Mouse (Mus musculus) embryonic fibroblast, embryonic 13.5 days (primary cell): ENCODE data around the gene Slc4a4.

Source experiments
- CTCF ChIP-seq: IDR thresholded peaks from 2 replicates; pipeline ENCODE4 v1.5.1; 2011; ENCODE audit warnings: mild to moderate bottlenecking, control low read depth, low read length, moderate library complexity, borderline replicate concordance; ENCODE audit not compliant: insufficient read depth
- POLR2A ChIP-seq: IDR thresholded peaks from 2 replicates; pipeline ENCODE4 v1.6.1; 2011; ENCODE audit warnings: low read depth, mild to moderate bottlenecking, control low read depth, low read length, moderate library complexity

GRCm38 (mm10) chr5:88972277-88972676 is 85.7 kb downstream of the Slc4a4 start:
- no peak for TF ChIP-seq CTCF
- TF ChIP-seq POLR2A: no peak
